Mouse (Mus musculus): ENCODE data around the gene Stbd1.

DNA sequence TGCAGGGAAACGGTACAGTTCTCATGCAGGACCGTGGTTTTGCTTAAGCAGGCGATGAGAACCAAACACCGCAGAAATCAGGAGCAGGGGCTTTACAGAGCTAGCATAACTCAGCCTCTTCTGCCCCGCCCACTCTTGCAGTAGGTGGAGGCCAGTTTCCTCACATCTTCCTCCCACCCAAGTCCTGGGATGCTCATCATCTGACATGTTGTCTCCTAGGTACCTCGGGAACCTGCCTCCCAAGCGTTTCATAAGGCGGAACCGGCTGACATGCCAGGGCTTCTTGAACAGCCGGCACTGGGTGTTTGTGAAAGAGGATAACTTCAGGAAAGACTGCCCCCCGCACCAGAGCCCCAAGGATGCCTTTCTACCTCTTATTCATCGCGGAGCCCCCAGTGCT, 40.8 kb upstream of the Stbd1 start:
- TF ChIP-seq GATA1 (IDR thresholded peaks at IDR 0.05; ENCODE audit: borderline replicate concordance, low read length) (no peak), FLI1 (IDR thresholded peaks at IDR 0.05; ENCODE audit: low read length) (no peak)

Data from megakaryocyte, embryonic 14.5 days (primary cell).